Mouse (Mus musculus) kidney, postnatal 4 days (tissue): ENCODE data around the gene Polg2.
"Not testable (repeated sequence)": the region's sequence is repeated elsewhere in the genome, so short reads cannot be mapped to it uniquely, and the experiment has no call there.

ENCODE experiments used
- DNase-seq, 2 experiments: peaks; one replicate each; pipeline ENCODE4 v3.0.0; 2021; ENCODE audit warnings: mixed read lengths in 2 of 2

Gene Polg2

GRCm38 (mm10) chr11:106788775-106789459 is 9.6 kb upstream of the Polg2 start, which contains the start of the genes Ddx5 and Cep95:
Gene Ddx5, minus strand, starts transcription at chr11:106789185.
Gene Cep95, plus strand, starts transcription at chr11:106789252.
- DNase-seq: peak; percentile 99

- peak; percentile 100 for DNase-seq
Measured at GRCm38 (mm10) chr11:106788026-106788774, 8.9 kb upstream of the Polg2 start.

GRCm38 (mm10) chr11:106787131-106788025 is 8.0 kb upstream of the Polg2 start:
- peak; percentile 93 to 95 for DNase-seq

GRCm38 (mm10) chr11:106785043-106785442 is 5.7 kb upstream of the Polg2 start:
- no peak for DNase-seq

- no peak for DNase-seq
Measured at GRCm38 (mm10) chr11:106784476-106784875, 5.1 kb upstream of the Polg2 start.

GRCm38 (mm10) chr11:106782841-106783764 is 3.8 kb upstream of the Polg2 start:
- no peak for DNase-seq

GRCm38 (mm10) chr11:106782271-106782670 is 2.9 kb upstream of the Polg2 start:
- not testable (repeated sequence) for DNase-seq

GRCm38 (mm10) chr11:106780590-106781220 is 1.4 kb upstream of the Polg2 start:
- DNase-seq: no peak

- DNase-seq: peak in 1 of 2 experiments; percentile 21
Measured at GRCm38 (mm10) chr11:106780089-106780425, 720 bp upstream of the Polg2 start.

- no peak for DNase-seq
Measured at GRCm38 (mm10) chr11:106778589-106779387, 549 bp downstream of the Polg2 start.

- DNase-seq: no peak
Measured at GRCm38 (mm10) chr11:106778132-106778531, 1.2 kb downstream of the Polg2 start.

- no peak for DNase-seq
Measured at GRCm38 (mm10) chr11:106777395-106777794, 1.9 kb downstream of the Polg2 start.

- peak in 1 of 2 experiments; percentile 23 for DNase-seq
Measured at GRCm38 (mm10) chr11:106776960-106777359, 2.4 kb downstream of the Polg2 start.

GRCm38 (mm10) chr11:106773061-106773460 is 6.3 kb downstream of the Polg2 start:
- DNase-seq: no peak

- DNase-seq: peak; percentile 52 to 61
Measured at GRCm38 (mm10) chr11:106770195-106770974, 9.0 kb downstream of the Polg2 start.

- DNase-seq: no peak
Measured at GRCm38 (mm10) chr11:106767516-106767915, 11.8 kb downstream of the Polg2 start.

- no peak for DNase-seq
Measured at GRCm38 (mm10) chr11:106766611-106767162, 12.7 kb downstream of the Polg2 start.

- no peak for DNase-seq
Measured at GRCm38 (mm10) chr11:106762800-106763185, 16.5 kb downstream of the Polg2 start.

GRCm38 (mm10) chr11:106762139-106762799 is 17.1 kb downstream of the Polg2 start:
- DNase-seq: peak; percentile 61 to 76
